Mouse (Mus musculus): ENCODE measurements around the gene Aloxe3.

GRCm38 (mm10) chr11:69107676-69108075 lies 18.0 kb upstream of the Aloxe3 start:
- TF ChIP-seq CTCF (IDR thresholded peaks at IDR 0.05; ENCODE audit: control insufficient read depth, insufficient read depth, insufficient read length) (no peak), CEBPB (IDR thresholded peaks at IDR 0.05; ENCODE audit: low read depth) (no peak), MAX (IDR thresholded peaks at IDR 0.05) (no peak), MYOD1 (IDR thresholded peaks at IDR 0.05; ENCODE audit: control insufficient read depth, insufficient read length, low read depth) (no peak), MYOG (IDR thresholded peaks at IDR 0.05; ENCODE audit: control insufficient read depth, extremely low read depth, insufficient read length) (no peak), FOSL1 (IDR thresholded peaks at IDR 0.05; ENCODE audit: insufficient read depth, low read length, poor library complexity, severe bottlenecking) (no peak), USF1 (IDR thresholded peaks at IDR 0.05; ENCODE audit: low read depth) (no peak)

All from C2C12 (cell line).